Mouse (Mus musculus) right cerebral cortex, adult 18-20 months (tissue): ENCODE measurements around the gene Bcorl1.
A peak's percentile ranks its signal among the peaks of the same experiment; 100 is the strongest.

Source experiments
- DNase-seq: peaks from one replicate; pipeline ENCODE4 v3.0.0; 2022; ENCODE audit warnings: mixed read lengths

Bcorl1 gene

DNA sequence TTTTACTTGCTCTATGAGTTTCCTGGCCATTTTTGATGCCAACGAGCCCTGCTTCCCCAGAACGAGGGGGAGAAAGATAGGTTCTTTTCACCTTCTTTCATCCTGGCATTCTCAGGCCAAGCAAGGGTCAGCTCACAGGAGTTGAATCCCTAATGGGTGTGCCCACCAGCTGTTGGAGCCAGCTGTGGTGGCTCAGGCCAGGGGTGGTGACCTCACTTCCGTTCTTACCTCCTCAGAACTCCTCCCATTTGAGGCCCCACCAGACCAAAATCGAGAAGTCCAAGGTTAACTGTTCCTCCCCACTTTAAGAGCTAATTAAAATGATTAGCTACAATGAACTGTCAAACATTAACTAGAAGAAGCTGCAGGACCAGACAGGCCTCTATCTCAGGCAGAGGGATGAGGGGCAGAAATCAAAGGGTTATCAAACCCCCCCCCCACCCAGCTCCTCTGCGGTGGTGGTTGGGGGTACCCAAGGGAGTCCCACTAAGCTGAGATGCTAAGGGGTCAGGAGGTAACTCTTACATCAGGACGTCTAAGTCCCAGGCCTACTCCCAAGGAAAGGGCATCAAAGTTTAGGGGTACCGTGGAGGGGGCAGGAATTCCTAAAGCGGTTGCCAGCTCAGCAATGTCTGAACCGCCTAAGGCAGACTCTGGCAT, 111.2 kb downstream of the Bcorl1 start:
- no peak for DNase-seq

- DNase-seq: no peak
Observed at GRCm38 (mm10) chrX:48452931-48453673, 111.9 kb downstream of the Bcorl1 start.

DNA sequence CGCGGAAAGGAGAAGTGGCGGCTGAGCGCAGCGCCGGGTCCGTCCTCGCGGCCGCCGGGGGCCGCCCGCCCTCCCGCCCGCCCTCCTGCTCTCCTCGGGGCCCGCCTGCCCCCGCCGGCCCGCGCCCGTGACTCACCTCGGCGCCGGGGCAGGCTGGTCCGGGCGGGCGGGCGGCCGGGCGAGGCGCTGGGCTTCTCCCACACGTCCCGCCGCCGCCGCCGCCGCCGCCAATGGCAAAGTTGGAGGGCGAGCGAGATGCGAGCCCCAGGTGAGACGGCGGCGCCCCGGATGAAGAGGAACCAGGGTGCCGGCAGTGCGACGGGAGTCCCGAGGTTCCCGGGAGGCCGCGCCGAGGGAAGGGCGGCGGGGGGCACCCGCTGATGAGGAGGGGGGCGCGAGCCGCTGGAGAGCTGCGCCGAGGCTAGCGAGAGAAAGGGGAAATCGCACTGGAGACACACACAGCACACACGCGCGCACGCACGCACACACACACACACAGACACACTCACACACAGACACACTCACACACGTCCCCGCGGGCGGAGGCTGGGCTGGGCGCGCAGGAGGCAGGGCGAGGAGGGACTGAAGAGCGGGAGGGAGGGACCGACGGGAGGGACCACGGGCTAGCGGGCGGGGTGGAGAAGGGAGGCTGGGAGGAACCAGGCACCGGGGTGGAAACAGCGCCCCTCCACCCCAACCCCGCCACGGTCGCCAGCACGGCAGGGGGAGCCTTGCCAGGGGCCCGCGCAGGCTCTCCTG, 112.8 kb downstream of the Bcorl1 start:
- peak; percentile 7 for DNase-seq

DNA sequence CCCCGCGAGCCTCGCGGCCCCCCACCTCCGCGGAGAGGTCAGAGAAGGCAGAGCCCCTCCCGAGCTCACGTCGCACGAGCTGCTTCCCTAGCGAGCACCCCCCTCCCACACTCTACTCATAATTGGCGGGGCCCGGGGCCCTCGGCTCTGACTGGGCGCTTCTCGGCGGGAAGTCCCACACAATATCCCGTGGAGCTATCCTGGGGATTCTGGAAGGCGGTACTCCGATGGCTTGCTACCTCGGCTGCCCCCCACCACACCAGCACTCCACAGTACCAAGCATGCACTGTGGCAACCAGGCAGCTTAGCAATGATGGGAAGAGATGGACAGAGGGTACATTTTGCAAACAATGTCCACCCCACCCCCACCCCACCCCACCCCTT, 113.3 kb downstream of the Bcorl1 start:
- DNase-seq: no peak

GRCm38 (mm10) chrX:48455018-48455417, 113.9 kb downstream of the Bcorl1 start:
- no peak for DNase-seq

DNA sequence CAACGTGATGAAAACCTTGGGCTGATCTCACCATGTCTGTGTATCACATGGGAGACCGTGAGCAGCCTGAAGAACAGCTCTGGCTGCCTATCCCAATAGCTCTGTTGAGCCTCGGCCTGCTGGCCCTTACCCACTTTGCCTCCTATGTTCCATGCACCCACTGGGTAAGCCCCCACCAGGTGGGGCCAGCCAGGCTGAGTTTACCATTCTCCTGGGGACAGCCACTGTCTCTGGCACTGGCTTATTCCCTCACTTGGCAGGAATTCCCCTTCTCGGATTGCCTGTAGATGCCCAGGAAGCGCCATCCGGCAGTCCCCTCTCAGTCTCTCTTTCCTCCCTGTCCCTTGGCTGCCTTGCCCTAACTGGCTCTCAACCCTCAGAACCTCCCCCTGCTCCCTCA, 115.8 kb downstream of the Bcorl1 start:
- no peak for DNase-seq
